Mouse (Mus musculus) MEL (cell line): ENCODE measurements around the gene Dguok.

Experiments used
- CTCF ChIP-seq, 3 experiments: IDR thresholded peaks in 2 of 3; conservative IDR thresholded peaks in 1 of 3; 2 replicates each; pipeline ENCODE4 v1.5.1; 2011 to 2012; ENCODE audit warnings: low read length in 3 of 3, low read depth in 2 of 3, mild to moderate bottlenecking in 2 of 3, improper control_type of control experiment in 1 of 3, inconsistent platforms in 1 of 3, mixed read lengths in 1 of 3, moderate library complexity in 1 of 3; ENCODE audit not compliant: control insufficient read depth in 1 of 3, insufficient read depth in 1 of 3, poor library complexity in 1 of 3, severe bottlenecking in 1 of 3
- GABPA ChIP-seq: IDR thresholded peaks from 2 replicates; pipeline ENCODE4 v1.6.1; 2012; ENCODE audit warnings: low read depth, mild to moderate bottlenecking, inconsistent platforms, low read length, improper control_type of control experiment, moderate library complexity
- MXI1 ChIP-seq: IDR thresholded peaks from 2 replicates; pipeline ENCODE4 v1.6.1; 2011; ENCODE audit warnings: mild to moderate bottlenecking, low read depth, low read length, improper control_type of control experiment
- MYB ChIP-seq: IDR thresholded peaks from 2 replicates; pipeline ENCODE4 v1.6.1; 2011; ENCODE audit warnings: mild to moderate bottlenecking, low read depth, low read length, improper control_type of control experiment
- POLR2A ChIP-seq, 2 experiments: IDR thresholded peaks; 2 replicates each; pipeline ENCODE4 v1.6.1; 2011 to 2012; ENCODE audit warnings: low read length in 2 of 2, mild to moderate bottlenecking in 2 of 2, control low read depth in 1 of 2, improper control_type of control experiment in 1 of 2, low read depth in 1 of 2, moderate library complexity in 1 of 2; ENCODE audit not compliant: control insufficient read depth in 1 of 2, insufficient read depth in 1 of 2, poor library complexity in 1 of 2
- ZNF384 ChIP-seq: IDR thresholded peaks from 2 replicates; pipeline ENCODE4 v1.6.1; 2012; ENCODE audit warnings: low read depth, mild to moderate bottlenecking, inconsistent platforms, low read length, improper control_type of control experiment

DNA sequence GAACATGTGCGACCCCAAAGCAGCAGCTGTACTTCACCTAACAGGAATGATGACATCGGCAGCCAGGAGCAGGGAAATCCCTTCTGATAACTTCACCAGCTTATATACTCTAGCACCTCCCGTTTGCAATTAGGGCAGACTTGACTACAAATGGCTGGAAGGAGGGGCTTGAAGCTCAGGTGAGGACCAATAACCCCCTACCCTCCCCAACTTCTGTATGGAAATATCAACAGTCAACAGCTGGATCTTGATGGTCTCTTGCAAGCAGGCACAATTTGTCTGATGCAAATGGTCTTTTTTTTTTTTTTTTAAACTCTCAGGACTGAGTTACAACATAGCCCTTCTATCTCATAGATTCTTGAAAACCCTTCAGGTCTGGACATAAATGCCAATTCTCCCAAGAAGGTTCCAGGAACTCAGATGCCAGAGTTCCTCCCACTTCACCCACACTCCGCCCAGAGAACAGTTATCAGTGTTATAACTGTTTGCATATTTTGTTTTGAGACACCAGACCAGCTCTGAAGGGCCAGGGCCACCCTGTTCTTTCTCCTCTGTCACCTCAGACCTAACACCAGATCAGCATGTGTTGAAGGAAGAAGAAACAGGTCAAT is 47.6 kb downstream of the Dguok start, which contains the start of gene Tet3:
- no peak for TF ChIP-seq MXI1
- peak; percentile 56; the same call in 1 of the 2 replicates for TF ChIP-seq ZNF384
- no peak for TF ChIP-seq GABPA
- TF ChIP-seq MYB: no peak
- TF ChIP-seq CTCF (IDR thresholded peaks at IDR 0.05 in 2 of 3, conservative IDR thresholded peaks at IDR 0.05 in 1 of 3; ENCODE audit: control insufficient read depth in 1 of 3, insufficient read depth in 1 of 3, low read depth in 2 of 3, low read length in 3 of 3, poor library complexity in 1 of 3, severe bottlenecking in 1 of 3): no peak
- no peak for TF ChIP-seq POLR2A (IDR thresholded peaks at IDR 0.05; ENCODE audit: control insufficient read depth in 1 of 2, insufficient read depth in 1 of 2, low read depth in 1 of 2, low read length in 2 of 2, poor library complexity in 1 of 2)
